Mouse (Mus musculus): Measurements from ENCODE around the gene Akap6. TPM values are rescaled to one million over a fixed set of nuclear protein-coding genes. Genes with fewer than 3 reads are reported as not detected.
A peak's percentile ranks its signal among the peaks of the same experiment; 100 is the strongest.

Gene Akap6
- polyA plus RNA-seq, 1 experiment from 2014 or later = 1.6 TPM

GRCm38 (mm10) chr12:53076595-53077400 lies 377.6 kb downstream of the Akap6 start:
- H3K9me3 ChIP-seq = no peaks in the 10 kb centered on the region
- no peak overlapping the region for H3K4me3 ChIP-seq (replicated peaks)
- 91% methylated on average over 3 of the region's 3 CpGs for WGBS
- no peak for ATAC-seq (ENCODE audit: insufficient read depth, low FRiP score, low read depth)
- H3K27me3 ChIP-seq (replicated peaks) = no peaks in the 10 kb centered on the region
- no peak overlapping the region for H3K27ac ChIP-seq
- no peaks in the 10 kb centered on the region for H3K4me1 ChIP-seq
- H3K36me3 ChIP-seq = no peaks in the 10 kb centered on the region
- no peak overlapping the region for H3K9ac ChIP-seq
- no peak overlapping the region for H3K4me2 ChIP-seq

GRCm38 (mm10) chr12:53085789-53086188 lies 386.6 kb downstream of the Akap6 start:
- no peaks in the 10 kb centered on the region for H3K9me3 ChIP-seq
- no peak overlapping the region for H3K27ac ChIP-seq
- no peaks in the 10 kb centered on the region for H3K36me3 ChIP-seq
- H3K4me2 ChIP-seq = no peak overlapping the region
- WGBS = 76% methylated on average over 3 of the region's 3 CpGs
- H3K4me1 ChIP-seq = no peaks in the 10 kb centered on the region
- no peak for ATAC-seq (ENCODE audit: insufficient read depth, low FRiP score, low read depth)
- no peaks in the 10 kb centered on the region for H3K27me3 ChIP-seq (replicated peaks)
- H3K4me3 ChIP-seq (replicated peaks) = no peak overlapping the region
- no peak overlapping the region for H3K9ac ChIP-seq

GRCm38 (mm10) chr12:53112276-53112675 lies 413.1 kb downstream of the Akap6 start:
- Histone ChIP-seq H3K9ac (no peak overlapping the region), H3K4me1 (no peaks in the 10 kb centered on the region), H3K27me3 (replicated peaks) (no peaks in the 10 kb centered on the region), H3K36me3 (no peaks in the 10 kb centered on the region), H3K9me3 (no peaks in the 10 kb centered on the region), H3K4me2 (no peak overlapping the region), H3K4me3 (replicated peaks) (no peak overlapping the region), H3K27ac (no peak overlapping the region)
- WGBS = 86% methylated on average over 10 of the region's 10 CpGs
- ATAC-seq (ENCODE audit: insufficient read depth, low FRiP score, low read depth) = no peak

- H3K36me3 ChIP-seq = no peaks in the 10 kb centered on the region
- H3K27ac ChIP-seq = no peak overlapping the region
- H3K9me3 ChIP-seq = no peaks in the 10 kb centered on the region
- no peaks in the 10 kb centered on the region for H3K4me1 ChIP-seq
- 61% methylated on average over 4 of the region's 4 CpGs for WGBS
- no peak overlapping the region for H3K9ac ChIP-seq
- H3K4me3 ChIP-seq (replicated peaks) = no peak overlapping the region
- H3K4me2 ChIP-seq = no peak overlapping the region
- H3K27me3 ChIP-seq (replicated peaks) = no peaks in the 10 kb centered on the region
- no peak for ATAC-seq (ENCODE audit: insufficient read depth, low FRiP score, low read depth)
These were observed 420.2 kb downstream of the Akap6 start for GRCm38 (mm10) chr12:53119352-53119751.

GRCm38 (mm10) chr12:53124131-53124530 lies 424.9 kb downstream of the Akap6 start:
- Histone ChIP-seq H3K36me3 (no peaks in the 10 kb centered on the region), H3K27ac (no peak overlapping the region), H3K4me1 (no peaks in the 10 kb centered on the region), H3K27me3 (replicated peaks) (no peaks in the 10 kb centered on the region), H3K4me2 (0 out of 2 replicates have a peak overlapping the region, but pooled peaks have one; percentile 3), H3K4me3 (replicated peaks) (no peak overlapping the region), H3K9ac (no peak overlapping the region), H3K9me3 (no peaks in the 10 kb centered on the region)
- ATAC-seq (ENCODE audit: insufficient read depth, low FRiP score, low read depth) = no peak; the same call in 1 of the 2 replicates
- WGBS = 46% methylated on average over 7 of the region's 7 CpGs

GRCm38 (mm10) chr12:53124696-53125095 lies 425.5 kb downstream of the Akap6 start:
- no peaks in the 10 kb centered on the region for H3K36me3 ChIP-seq
- no peaks in the 10 kb centered on the region for H3K4me1 ChIP-seq
- WGBS = 39% methylated on average over 1 of the region's 1 CpGs
- no peak overlapping the region for H3K4me3 ChIP-seq (replicated peaks)
- no peak overlapping the region for H3K4me2 ChIP-seq
- H3K9me3 ChIP-seq = no peaks in the 10 kb centered on the region
- H3K27ac ChIP-seq = no peak overlapping the region
- H3K9ac ChIP-seq = no peak overlapping the region
- ATAC-seq (ENCODE audit: insufficient read depth, low FRiP score, low read depth) = no peak
- H3K27me3 ChIP-seq (replicated peaks) = no peaks in the 10 kb centered on the region

- Histone ChIP-seq H3K9me3 (no peaks in the 10 kb centered on the region), H3K4me2 (no peak overlapping the region), H3K4me3 (replicated peaks) (no peak overlapping the region), H3K27ac (no peak overlapping the region), H3K9ac (no peak overlapping the region), H3K4me1 (no peaks in the 10 kb centered on the region), H3K36me3 (no peaks in the 10 kb centered on the region), H3K27me3 (replicated peaks) (no peaks in the 10 kb centered on the region)
- WGBS = 79% methylated on average over 4 of the region's 4 CpGs
- no peak for ATAC-seq (ENCODE audit: insufficient read depth, low FRiP score, low read depth)
These were observed 426.1 kb downstream of the Akap6 start for GRCm38 (mm10) chr12:53125286-53125685.

- Histone ChIP-seq H3K9ac (no peak overlapping the region), H3K27me3 (replicated peaks) (no peaks in the 10 kb centered on the region), H3K27ac (no peak overlapping the region), H3K4me1 (no peaks in the 10 kb centered on the region), H3K4me2 (no peak overlapping the region), H3K36me3 (no peaks in the 10 kb centered on the region), H3K9me3 (no peaks in the 10 kb centered on the region), H3K4me3 (replicated peaks) (no peak overlapping the region)
- no peak for ATAC-seq (ENCODE audit: insufficient read depth, low FRiP score, low read depth)
- WGBS = 55% methylated on average over 2 of the region's 2 CpGs
These were observed 435.0 kb downstream of the Akap6 start for GRCm38 (mm10) chr12:53134196-53134595.

GRCm38 (mm10) chr12:53137331-53137730 lies 438.1 kb downstream of the Akap6 start:
- ATAC-seq (ENCODE audit: insufficient read depth, low FRiP score, low read depth) = no peak
- Histone ChIP-seq H3K36me3 (no peaks in the 10 kb centered on the region), H3K27me3 (replicated peaks) (no peaks in the 10 kb centered on the region), H3K27ac (no peak overlapping the region), H3K4me3 (replicated peaks) (no peak overlapping the region), H3K9ac (no peak overlapping the region), H3K9me3 (no peaks in the 10 kb centered on the region), H3K4me2 (no peak overlapping the region), H3K4me1 (no peaks in the 10 kb centered on the region)
- WGBS = 82% methylated on average over 3 of the region's 3 CpGs

GRCm38 (mm10) chr12:53144122-53144695 lies 445.0 kb downstream of the Akap6 start:
- no peak overlapping the region for H3K4me2 ChIP-seq
- H3K4me3 ChIP-seq (replicated peaks) = no peak overlapping the region
- no peaks in the 10 kb centered on the region for H3K36me3 ChIP-seq
- H3K4me1 ChIP-seq = no peaks in the 10 kb centered on the region
- H3K9ac ChIP-seq = no peak overlapping the region
- no peaks in the 10 kb centered on the region for H3K9me3 ChIP-seq
- 81% methylated on average over 6 of the region's 6 CpGs for WGBS
- no peak overlapping the region for H3K27ac ChIP-seq
- no peaks in the 10 kb centered on the region for H3K27me3 ChIP-seq (replicated peaks)
- no peak for ATAC-seq (ENCODE audit: insufficient read depth, low FRiP score, low read depth)

- Histone ChIP-seq H3K36me3 (no peaks in the 10 kb centered on the region), H3K27me3 (replicated peaks) (no peaks in the 10 kb centered on the region), H3K9ac (no peak overlapping the region), H3K9me3 (no peaks in the 10 kb centered on the region), H3K27ac (no peak overlapping the region), H3K4me2 (no peak overlapping the region), H3K4me3 (replicated peaks) (no peak overlapping the region), H3K4me1 (no peaks in the 10 kb centered on the region)
- ATAC-seq (ENCODE audit: insufficient read depth, low FRiP score, low read depth) = no peak
- WGBS = 94% methylated on average over 10 of the region's 10 CpGs
These were observed 445.6 kb downstream of the Akap6 start for GRCm38 (mm10) chr12:53144760-53145159.

- no peaks in the 10 kb centered on the region for H3K27me3 ChIP-seq (replicated peaks)
- no peak overlapping the region for H3K4me3 ChIP-seq (replicated peaks)
- H3K9me3 ChIP-seq = no peaks in the 10 kb centered on the region
- H3K4me2 ChIP-seq = no peak overlapping the region
- H3K4me1 ChIP-seq = no peaks in the 10 kb centered on the region
- WGBS = 34% methylated on average over 4 of the region's 4 CpGs
- ATAC-seq (ENCODE audit: insufficient read depth, low FRiP score, low read depth) = no peak; the same call in 1 of the 2 replicates
- no peaks in the 10 kb centered on the region for H3K36me3 ChIP-seq
- no peak overlapping the region for H3K27ac ChIP-seq
- H3K9ac ChIP-seq = no peak overlapping the region
These were observed 446.3 kb downstream of the Akap6 start for GRCm38 (mm10) chr12:53145516-53145915.

All from stomach, embryonic 15.5 days (tissue).